Mouse (Mus musculus): ENCODE data around the gene Gm11437. TPM values are rescaled to one million over a fixed set of nuclear protein-coding genes. Genes with fewer than 3 reads are reported as not detected.

The Gm11437 gene
- polyA plus RNA-seq (2015; fragmentation: Illumina TruSeq; extraction: RNeasy Lipid Tissue Mini Kit (QIAGEN cat#74804); ENCODE audit: low read depth, low replicate concordance) = not detected

GRCm38 (mm10) chr11:84167046-84167526, at the start of gene Gm11437:
Gm11437 (minus strand) TSS chr11:84167476.

GRCm38 (mm10) chr11:84128943-84129798, 38.1 kb downstream of the Gm11437 start, which contains the start of the genes Tada2a and Acaca:
Tada2a (minus strand) TSS chr11:84129600.
Acaca (plus strand) TSS chr11:84129672.

Other genes with a start within 250 kb of the Gm11437 start
- 16.6 TPM for gene Ddx52, start 225.4 kb downstream of the Gm11437 start, polyA plus RNA-seq (2015; fragmentation: Illumina TruSeq; extraction: RNeasy Lipid Tissue Mini Kit (QIAGEN cat#74804); ENCODE audit: low read depth, low replicate concordance)
- gene Synrg, start 203.0 kb downstream of the Gm11437 start, polyA plus RNA-seq (2015; fragmentation: Illumina TruSeq; extraction: RNeasy Lipid Tissue Mini Kit (QIAGEN cat#74804); ENCODE audit: low read depth, low replicate concordance) = 28.8 TPM
- gene Dusp14, start 98.2 kb downstream of the Gm11437 start, polyA plus RNA-seq (2015; fragmentation: Illumina TruSeq; extraction: RNeasy Lipid Tissue Mini Kit (QIAGEN cat#74804); ENCODE audit: low read depth, low replicate concordance) = 121 TPM
- 28.4 TPM for gene Tada2a, start 37.9 kb downstream of the Gm11437 start, polyA plus RNA-seq (2015; fragmentation: Illumina TruSeq; extraction: RNeasy Lipid Tissue Mini Kit (QIAGEN cat#74804); ENCODE audit: low read depth, low replicate concordance)
- gene Acaca, start 37.8 kb downstream of the Gm11437 start, polyA plus RNA-seq (2015; fragmentation: Illumina TruSeq; extraction: RNeasy Lipid Tissue Mini Kit (QIAGEN cat#74804); ENCODE audit: low read depth, low replicate concordance) = 32.9 TPM

Measured in brain, adult 10 weeks (tissue).